Mouse (Mus musculus) mouse embryonic stem cell (cell line): ENCODE data around the gene Smg9.

ENCODE experiments used
- in situ Hi-C, 2 experiments: fragments of 300-500 bp; cut with MboI; formaldehyde crosslinking; loops; 1 replicate in 1 of 2; 3 replicates in 1 of 2; pipeline ENCODE4 v1.14.3; 2019 to 2020; ENCODE audit warnings: low sequenced_read_pairs in 2 of 2, low pct_unique_long_range_greater_than_20kb in 1 of 2, mixed read lengths in 1 of 2; ENCODE audit not compliant: unreplicated experiment in 1 of 2

The Smg9 gene

GRCm38 (mm10) chr7:24399256-24400081, at the start of gene Smg9:
Gene Smg9, plus strand, starts transcription at chr7:24399619.
- in situ Hi-C loops = no loop called here

- in situ Hi-C loops = no loop called here
Measured at GRCm38 (mm10) chr7:24355646-24356045, 43.8 kb upstream of the Smg9 start.

- in situ Hi-C loops = no loop called here
Measured at GRCm38 (mm10) chr7:24356081-24356480, 43.3 kb upstream of the Smg9 start.

GRCm38 (mm10) chr7:24357899-24358298, 41.5 kb upstream of the Smg9 start:
- in situ Hi-C loops = no loop called here

- in situ Hi-C loops = no loop called here
Measured at GRCm38 (mm10) chr7:24359269-24359668, 40.1 kb upstream of the Smg9 start.

GRCm38 (mm10) chr7:24361001-24361400, 38.4 kb upstream of the Smg9 start:
- in situ Hi-C loops = no loop called here

GRCm38 (mm10) chr7:24363228-24363627, 36.2 kb upstream of the Smg9 start:
- in situ Hi-C loops = no loop called here

GRCm38 (mm10) chr7:24364827-24365226, 34.6 kb upstream of the Smg9 start:
- in situ Hi-C loops = no loop called here

- in situ Hi-C loops = no loop called here
Measured at GRCm38 (mm10) chr7:24365258-24366014, 34.0 kb upstream of the Smg9 start.

- in situ Hi-C loops = no loop called here
Measured at GRCm38 (mm10) chr7:24366716-24367632, 32.4 kb upstream of the Smg9 start.

- in situ Hi-C loops = no loop called here
Measured at GRCm38 (mm10) chr7:24368226-24368625, 31.2 kb upstream of the Smg9 start.

GRCm38 (mm10) chr7:24368946-24369345, 30.5 kb upstream of the Smg9 start:
- in situ Hi-C loops = no loop called here

GRCm38 (mm10) chr7:24369731-24370541, 29.5 kb upstream of the Smg9 start, which contains the start of gene Kcnn4:
Gene Kcnn4, plus strand, starts transcription at chr7:24370263.
- in situ Hi-C loops = no loop called here

- in situ Hi-C loops = no loop called here
Measured at GRCm38 (mm10) chr7:24371012-24371808, 28.2 kb upstream of the Smg9 start.

- in situ Hi-C loops = no loop called here
Measured at GRCm38 (mm10) chr7:24371809-24372145, 27.6 kb upstream of the Smg9 start.

GRCm38 (mm10) chr7:24372300-24372699, 27.1 kb upstream of the Smg9 start:
- in situ Hi-C loops = no loop called here

- in situ Hi-C loops = no loop called here
Measured at GRCm38 (mm10) chr7:24372786-24373185, 26.6 kb upstream of the Smg9 start.
